Mouse (Mus musculus): ENCODE measurements around the gene Trmt1l.

DNA sequence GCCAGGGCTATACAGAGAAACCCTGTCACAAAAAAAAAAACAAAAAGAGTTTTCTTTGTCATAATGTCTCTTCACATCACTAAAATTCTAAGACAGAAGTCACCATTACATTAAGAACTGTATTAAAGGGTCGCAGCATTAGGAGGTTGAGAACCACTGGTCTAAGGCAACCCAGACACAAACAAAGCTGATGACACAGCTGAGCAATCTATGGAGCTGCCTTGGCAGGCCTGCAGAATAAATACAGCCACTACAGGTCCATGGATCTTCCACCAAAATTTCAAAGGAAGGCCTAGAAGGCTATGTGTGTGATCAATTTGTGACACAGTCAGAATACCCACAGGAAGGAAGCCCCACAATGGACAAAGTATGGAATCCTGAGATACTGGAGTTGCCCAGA lies 54.2 kb downstream of the Trmt1l start:
- TF ChIP-seq MEF2A (IDR thresholded peaks at IDR 0.05; ENCODE audit: extremely low read depth, insufficient replicate concordance, low read depth, low read length, poor library complexity, severe bottlenecking) (no peak), MAZ (IDR thresholded peaks at IDR 0.05; ENCODE audit: low read depth, low read length) (no peak), CTCF (IDR thresholded peaks at IDR 0.05 in 2 of 3, conservative IDR thresholded peaks at IDR 0.05 in 1 of 3; ENCODE audit: control insufficient read depth in 1 of 3, insufficient read depth in 1 of 3, low read depth in 2 of 3, low read length in 3 of 3, poor library complexity in 1 of 3, severe bottlenecking in 1 of 3) (no peak), EP300 (IDR thresholded peaks at IDR 0.05; ENCODE audit: low read depth in 1 of 2, low read length in 2 of 2) (no peak), TBP (IDR thresholded peaks at IDR 0.05; ENCODE audit: low read depth, low read length) (no peak), KAT2A (conservative IDR thresholded peaks at IDR 0.05; ENCODE audit: low read depth, low read length) (no peak)

All from MEL (cell line).